Mouse (Mus musculus) lung, adult 18-20 months (tissue): ENCODE measurements around the gene Gm42791.

Source experiments
- DNase-seq, 2 experiments: peaks; one replicate each; pipeline ENCODE4 v3.0.0; 2022; ENCODE audit warnings: mixed read lengths in 2 of 2

Gm42791 gene

DNA sequence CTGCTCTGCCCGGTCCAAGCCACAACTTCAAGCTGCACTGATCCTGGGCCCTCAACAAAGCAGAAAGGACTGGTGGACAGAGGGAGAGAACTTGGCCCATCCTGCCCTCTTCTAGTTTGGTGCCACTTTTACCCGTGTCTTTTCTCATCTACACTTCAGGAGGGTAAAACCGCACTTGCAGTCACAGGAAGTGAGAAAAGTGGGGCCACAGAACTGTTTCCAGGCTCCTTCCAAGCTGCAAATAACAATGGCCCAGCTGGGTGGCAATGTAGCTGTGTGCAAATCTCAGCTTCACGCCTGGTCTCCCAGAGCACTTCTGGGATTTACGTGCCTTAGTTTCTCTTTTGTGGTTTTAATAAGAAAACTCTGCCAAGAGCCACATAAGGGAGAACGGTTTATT, 127.2 kb downstream of the Gm42791 start:
- DNase-seq, result no peak

DNA sequence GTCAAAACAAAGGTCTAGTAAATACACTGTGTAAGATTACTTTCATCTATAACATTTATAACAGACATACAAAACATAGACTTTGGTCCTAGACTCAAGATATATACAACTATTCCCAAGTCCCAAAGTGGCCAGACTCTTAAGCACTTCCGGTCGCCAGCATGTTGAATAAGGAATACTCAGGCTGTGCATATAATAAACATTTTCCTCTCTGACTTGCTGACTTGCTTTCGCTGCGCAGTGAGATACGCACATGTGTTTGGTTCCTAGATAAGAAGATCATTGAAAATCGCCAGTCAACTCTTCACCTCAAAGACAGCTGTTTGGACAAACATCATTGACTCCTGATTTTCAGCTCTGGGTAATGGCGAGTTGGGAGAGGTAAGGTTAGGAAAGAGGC, 127.8 kb downstream of the Gm42791 start:
- no peak for DNase-seq

DNA sequence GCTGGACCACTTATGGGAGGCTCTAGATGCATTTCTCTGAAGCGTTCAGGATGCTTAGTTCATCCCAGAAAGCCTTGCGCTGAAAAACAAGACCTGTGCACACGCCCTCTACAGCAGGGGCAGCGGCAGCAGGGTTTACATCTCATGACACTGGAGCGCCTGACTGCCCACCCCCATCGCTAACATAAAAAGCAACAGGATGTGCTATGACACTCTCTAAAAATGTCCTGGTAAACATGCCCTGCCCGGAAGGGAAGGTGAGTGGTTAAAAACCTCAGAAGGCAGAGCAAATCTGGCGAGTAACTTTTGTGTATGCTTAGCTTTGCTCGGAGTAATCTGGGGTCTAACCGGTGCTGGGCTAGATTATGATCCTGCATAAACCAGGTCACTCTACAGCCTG, 128.4 kb downstream of the Gm42791 start:
- no peak for DNase-seq

DNA sequence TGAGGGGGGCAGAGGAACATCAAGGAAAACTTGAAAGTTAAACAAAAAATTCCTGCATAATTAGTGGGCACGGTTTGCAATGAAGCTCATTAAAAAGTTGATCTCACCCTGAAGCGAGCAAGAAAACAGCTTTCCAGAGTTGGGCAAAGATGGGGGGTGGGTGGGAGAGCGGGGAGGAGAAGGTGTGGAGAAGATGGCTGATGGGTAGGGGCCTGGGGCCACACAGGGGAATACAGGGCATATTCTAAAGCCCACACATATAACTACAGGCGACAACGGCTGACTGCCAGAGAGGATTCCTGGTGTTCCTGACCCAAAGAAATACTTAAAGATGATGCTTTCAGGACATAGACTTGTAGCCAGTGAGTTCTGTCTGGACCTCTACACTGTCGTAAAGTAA, 131.5 kb downstream of the Gm42791 start:
- DNase-seq, result no peak

DNA sequence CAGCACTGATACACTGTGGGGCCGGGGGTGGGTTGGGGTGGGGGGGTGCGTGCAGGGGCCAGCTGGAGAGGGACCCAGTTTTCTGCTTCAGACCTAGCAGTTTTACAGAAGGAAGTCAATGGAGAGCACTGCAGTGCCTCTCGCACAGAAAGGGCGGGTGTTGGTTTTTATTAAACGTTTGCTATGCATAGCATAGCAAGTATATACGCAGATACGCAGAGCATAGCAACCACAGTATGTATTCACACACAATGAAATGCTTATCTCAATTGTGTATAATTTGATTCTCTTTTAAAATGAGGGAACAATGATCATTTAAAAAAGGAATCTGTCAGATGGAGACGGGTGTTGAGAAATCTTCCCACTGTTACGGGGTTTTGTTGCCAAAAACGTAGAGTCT, 132.1 kb downstream of the Gm42791 start:
- DNase-seq, result no peak

DNA sequence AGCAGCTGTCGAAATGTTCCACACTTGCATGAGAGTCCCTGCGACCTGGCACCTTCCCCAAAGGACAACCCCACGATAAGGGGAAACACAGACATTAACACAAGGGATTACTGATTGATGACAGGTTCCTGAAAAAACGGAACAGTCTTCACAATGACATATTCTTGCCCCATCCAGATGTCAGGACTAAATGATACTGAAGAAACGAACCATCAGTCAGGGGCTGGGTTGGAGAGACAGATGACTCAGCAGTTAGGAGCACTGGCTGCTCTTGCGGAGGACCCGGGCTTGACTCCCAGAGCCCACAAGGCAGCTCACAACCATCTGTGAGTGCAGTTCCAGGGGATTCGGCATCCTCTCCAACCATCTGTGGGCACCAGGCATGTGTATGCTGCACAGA, 132.8 kb downstream of the Gm42791 start:
- no peak for DNase-seq

DNA sequence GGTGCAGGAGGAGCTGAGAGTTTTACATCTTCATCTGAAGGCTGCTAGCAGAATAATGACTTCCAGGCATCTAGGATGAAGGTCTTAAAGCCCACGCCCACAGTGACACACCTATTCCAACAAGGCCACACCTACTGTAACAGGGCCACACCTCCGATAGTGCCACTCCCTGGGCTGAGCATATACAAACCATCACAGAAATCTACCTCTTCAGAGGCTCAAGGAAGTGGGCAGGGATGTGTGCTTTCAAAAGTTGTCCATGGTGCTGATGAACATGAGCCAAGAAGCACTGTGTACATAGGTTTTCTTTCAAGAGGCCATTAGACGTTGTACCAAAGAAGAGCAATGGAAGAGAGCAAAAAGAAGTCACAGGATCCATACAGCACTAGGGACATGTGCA, 137.4 kb downstream of the Gm42791 start:
- no peak for DNase-seq

DNA sequence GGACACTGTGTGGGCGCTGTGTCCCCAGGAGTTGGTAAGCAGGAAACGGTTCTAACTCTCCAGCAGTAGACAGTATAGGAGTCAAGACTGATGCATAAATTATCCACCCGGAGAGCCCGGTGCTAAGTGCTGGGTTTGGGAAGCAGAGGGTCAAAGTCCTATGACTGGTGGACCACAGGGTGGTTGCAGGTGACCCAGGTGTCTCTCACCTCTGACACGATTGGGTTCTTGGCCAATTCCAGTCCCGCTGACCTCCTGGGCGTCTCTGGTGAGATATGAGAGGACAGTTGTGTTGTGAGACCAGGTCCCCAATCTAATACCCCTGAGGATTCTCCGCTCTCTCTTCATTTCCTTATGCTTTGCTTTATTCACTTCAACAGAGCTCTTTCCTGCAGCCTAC, 139.9 kb downstream of the Gm42791 start:
- DNase-seq, result no peak

DNA sequence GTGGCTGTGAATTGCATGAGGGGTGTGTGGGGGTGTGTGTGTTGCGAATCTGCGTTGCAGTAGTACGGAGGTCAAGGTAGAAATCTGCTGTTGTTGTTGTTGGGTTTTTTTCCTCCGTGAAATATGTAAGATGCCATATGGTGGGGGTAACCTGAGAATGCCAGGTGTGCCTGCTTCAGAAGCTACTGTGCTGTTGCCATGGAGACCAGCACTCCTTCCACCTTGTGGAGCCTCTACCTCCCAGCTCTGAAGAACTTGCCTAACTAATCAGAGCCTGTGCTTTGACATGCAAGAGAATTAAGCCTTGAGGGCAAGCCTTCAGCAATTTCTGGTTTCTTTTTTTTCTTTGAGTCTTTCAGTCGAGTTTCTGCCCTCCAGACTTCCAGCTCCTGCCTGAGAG, 140.8 kb downstream of the Gm42791 start:
- DNase-seq, result no peak

DNA sequence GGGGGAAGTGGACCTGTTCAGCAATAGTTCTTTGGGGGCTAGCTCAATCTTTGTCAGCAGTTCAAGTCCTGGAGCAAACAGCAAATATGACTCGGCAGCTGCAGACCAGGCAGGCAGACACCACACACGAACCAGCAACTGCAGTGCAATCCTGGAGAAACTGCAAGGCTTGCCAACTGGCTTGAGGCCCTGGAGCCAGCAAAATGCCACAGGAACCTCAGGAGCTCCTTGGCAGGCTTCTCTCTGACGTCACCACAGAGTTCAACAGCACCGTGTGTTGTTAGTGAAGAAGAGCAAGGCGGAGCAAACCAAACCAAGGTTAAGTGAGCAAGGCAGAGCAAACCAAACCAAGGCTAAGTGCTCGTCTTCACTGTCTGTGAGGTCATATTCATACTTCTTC, 145.4 kb downstream of the Gm42791 start:
- DNase-seq, result no peak

DNA sequence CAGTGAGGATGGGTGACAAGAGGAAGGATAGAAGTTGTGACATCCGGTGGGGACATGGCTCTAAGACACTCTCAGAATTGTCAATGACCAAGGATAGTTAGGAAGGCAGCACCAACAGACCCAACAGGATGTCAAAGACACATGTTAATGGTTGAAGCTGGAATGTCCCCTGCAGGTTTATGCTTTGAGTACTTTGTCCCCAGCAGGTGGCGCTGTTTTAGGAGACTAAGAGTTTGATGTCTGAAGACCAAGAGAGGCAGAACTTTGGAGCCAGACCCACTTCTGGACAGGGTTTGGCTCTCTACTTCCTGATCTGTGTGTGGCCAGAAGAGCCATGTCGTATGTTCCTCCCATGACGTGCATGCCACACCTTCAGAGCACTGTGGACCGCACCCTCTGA, 147.9 kb downstream of the Gm42791 start:
- DNase-seq, result no peak
